17 mouse cellular contexts compared by ENCODE assay signal in genomic region chr8:13209770-13210169, GRCm38 (mm10). TPM values are rescaled to one million over a fixed set of nuclear protein-coding genes. Genes with fewer than 3 reads are reported as not detected.
DNase-seq lines count a peak whose midpoint lies in the region; ATAC-seq and TF ChIP-seq lines count a peak whose summit lies in the region.
"Had no signal": no experiment of that assay in that cellular context is flagged by ENCODE, and none has a peak within 500 bp of the region (broad histone marks: within the 10 kb centered on the region; RNA-seq: fewer than 3 reads in every experiment).

No protein-coding gene starts in this region.

- no peaks in the 10 kb centered on the region for H3K27me3 ChIP-seq in C2C12 (ENCODE audit: control insufficient read depth, insufficient read depth, insufficient read length)
- no peaks in the 10 kb centered on the region for H3K27me3 ChIP-seq in heart, embryonic 11.5 days (ENCODE audit: control insufficient read depth, insufficient read depth, low read length)
- no peaks in the 10 kb centered on the region for H3K27me3 ChIP-seq in liver, embryonic 14.5 days (ENCODE audit: control insufficient read depth, insufficient read depth, low read length)
- no peaks in the 10 kb centered on the region for H3K27me3 ChIP-seq in intestine, postnatal 0 days (replicated peaks; ENCODE audit: control insufficient read depth, insufficient read depth, low read length)
- H3K27me3 ChIP-seq: forebrain, embryonic 13.5 days; midbrain, embryonic 13.5 days; neural tube, embryonic 13.5 days had no signal

- WGBS in heart, embryonic 11.5 days (ENCODE audit: insufficient replicate concordance), result 44% methylated on average over 1 of the region's 1 CpGs
- 74% methylated on average over 1 of the region's 1 CpGs for WGBS in liver, embryonic 14.5 days (ENCODE audit: insufficient replicate concordance)
- 65% methylated on average over 1 of the region's 1 CpGs for WGBS in intestine, postnatal 0 days

- no peak for TF ChIP-seq EP300 in liver, embryonic 14.5 days (IDR thresholded peaks at IDR 0.05; ENCODE audit: low read depth)

- no peaks in the 10 kb centered on the region for H3K9me3 ChIP-seq in heart, embryonic 11.5 days (replicated peaks; ENCODE audit: control insufficient read depth, low read length)
- no peaks in the 10 kb centered on the region for H3K9me3 ChIP-seq in liver, embryonic 14.5 days (ENCODE audit: control insufficient read depth, low read length)
- no peaks in the 10 kb centered on the region for H3K9me3 ChIP-seq in intestine, postnatal 0 days (ENCODE audit: control insufficient read depth)
- H3K9me3 ChIP-seq: forebrain, embryonic 13.5 days; G1E; hindbrain, embryonic 12.5 days; limb, embryonic 10.5 days; midbrain, embryonic 13.5 days; neural tube, embryonic 13.5 days had no signal

- no peak for TF ChIP-seq CTCF in C2C12 (IDR thresholded peaks at IDR 0.05; ENCODE audit: control insufficient read depth, insufficient read depth, insufficient read length)
- no peak for TF ChIP-seq CTCF in liver, embryonic 14.5 days (IDR thresholded peaks at IDR 0.05; ENCODE audit: low read depth)
- no peak for TF ChIP-seq CTCF in intestine, postnatal 0 days (IDR thresholded peaks at IDR 0.05; ENCODE audit: low read depth)

- peak overlapping the region; percentile 22 for H3K4me2 ChIP-seq in heart, embryonic 11.5 days
- 0 out of 2 replicates have a peak overlapping the region, but pooled peaks have one; percentile 1 for H3K4me2 ChIP-seq in liver, embryonic 14.5 days (ENCODE audit: low read depth)
- H3K4me2 ChIP-seq in intestine, postnatal 0 days (replicated peaks; ENCODE audit: low read depth), result no peak overlapping the region
- H3K4me2 ChIP-seq: forebrain, embryonic 13.5 days; hindbrain, embryonic 12.5 days; midbrain, embryonic 13.5 days; neural tube, embryonic 13.5 days had no signal

- peak; percentile 22 for DNase-seq in A20 (ENCODE audit: low read depth, low spot score)
- DNase-seq in liver, embryonic 14.5 days (ENCODE audit: low read depth in 3 of 3, low spot score in 3 of 3), result no peak
- DNase-seq in left cerebral cortex, adult 11 months (ENCODE audit: low spot score), result no peak
- no peak for DNase-seq in right cerebral cortex, postnatal 4 days
- DNase-seq: kidney, adult 2 months; layer of hippocampus, adult 9-11 months; right cerebral cortex, postnatal 14 days had no signal

- peak overlapping the region; percentile 83 for H3K27ac ChIP-seq in heart, embryonic 11.5 days (ENCODE audit: low read depth, low read length)
- peak overlapping the region; percentile 2 for H3K27ac ChIP-seq in liver, embryonic 14.5 days
- H3K27ac ChIP-seq in intestine, postnatal 0 days (ENCODE audit: low read depth, low read length), result no peak overlapping the region
- H3K27ac ChIP-seq: forebrain, embryonic 13.5 days; hindbrain, embryonic 12.5 days; limb, embryonic 10.5 days; midbrain, embryonic 13.5 days; neural tube, embryonic 13.5 days had no signal

- peak overlapping the region; percentile 24 for H3ac ChIP-seq in C2C12 (ENCODE audit: control insufficient read depth, insufficient read length, low read depth)

- ATAC-seq in heart, embryonic 11.5 days (replicated peaks; ENCODE audit: insufficient number of reproducible peaks, low FRiP score, low TSS enrichment), result peak; percentile 62
- no peak for ATAC-seq in liver, embryonic 14.5 days (ENCODE audit: insufficient read depth)
- ATAC-seq in intestine, postnatal 0 days, result no peak
- ATAC-seq: forebrain, embryonic 13.5 days; midbrain, embryonic 13.5 days had no signal

- no peaks in the 10 kb centered on the region for H3K79me2 ChIP-seq in C2C12 (ENCODE audit: control insufficient read depth, insufficient read depth)

- no peaks in the 10 kb centered on the region for H3K79me3 ChIP-seq in C2C12 (ENCODE audit: low read depth)

- no peaks in the 10 kb centered on the region for H3K36me3 ChIP-seq in C2C12 (ENCODE audit: control insufficient read depth, insufficient read depth)
- no peaks in the 10 kb centered on the region for H3K36me3 ChIP-seq in heart, embryonic 11.5 days (ENCODE audit: control insufficient read depth, insufficient read depth, low read length)
- H3K36me3 ChIP-seq in liver, embryonic 14.5 days (replicated peaks; ENCODE audit: control insufficient read depth, insufficient read depth, low read depth), result no peaks in the 10 kb centered on the region
- H3K36me3 ChIP-seq in intestine, postnatal 0 days (ENCODE audit: control insufficient read depth, insufficient read depth), result no peaks in the 10 kb centered on the region
- H3K36me3 ChIP-seq: G1E; hindbrain, embryonic 12.5 days; limb, embryonic 10.5 days; midbrain, embryonic 13.5 days; neural tube, embryonic 13.5 days had no signal

- no peak overlapping the region for H3K4me3 ChIP-seq in C2C12 (ENCODE audit: insufficient read depth, poor library complexity, severe bottlenecking)
- no peak overlapping the region for H3K4me3 ChIP-seq in heart, embryonic 11.5 days (ENCODE audit: low read depth, low read length)
- no peak overlapping the region for H3K4me3 ChIP-seq in liver, embryonic 14.5 days (ENCODE audit: insufficient read depth in 1 of 2, low read depth in 2 of 2, low read length in 2 of 2)
- H3K4me3 ChIP-seq in intestine, postnatal 0 days (ENCODE audit: low read depth, low read length), result no peak overlapping the region
- H3K4me3 ChIP-seq: forebrain, embryonic 13.5 days; hindbrain, embryonic 12.5 days; limb, embryonic 10.5 days; midbrain, embryonic 13.5 days; neural tube, embryonic 13.5 days had no signal

- H3K9ac ChIP-seq in heart, embryonic 11.5 days (ENCODE audit: low read depth, low read length), result peak overlapping the region; percentile 1; the same call in 1 of the 2 replicates
- H3K9ac ChIP-seq in liver, embryonic 14.5 days (replicated peaks), result 0 out of 2 replicates have a peak overlapping the region, but pooled peaks have one; percentile 15
- no peak overlapping the region for H3K9ac ChIP-seq in intestine, postnatal 0 days (ENCODE audit: low read depth, low read length)
- H3K9ac ChIP-seq: forebrain, embryonic 13.5 days; hindbrain, embryonic 12.5 days; midbrain, embryonic 13.5 days; neural tube, embryonic 13.5 days had no signal

- peaks cover 33% of the 10 kb centered on the region for H3K4me1 ChIP-seq in heart, embryonic 11.5 days (ENCODE audit: control insufficient read depth, insufficient read depth, low read length)
- peaks cover 46 to 67% of the 10 kb centered on the region in 2 experiments for H3K4me1 ChIP-seq in liver, embryonic 14.5 days (replicated peaks; ENCODE audit: control insufficient read depth in 2 of 2, insufficient read depth in 2 of 2, low read length in 1 of 2)
- H3K4me1 ChIP-seq in intestine, postnatal 0 days (replicated peaks; ENCODE audit: control insufficient read depth, insufficient read depth, low read length), result peaks cover 5% of the 10 kb centered on the region; the same call in 1 of the 2 replicates

TF ChIP-seq in C2C12, 6 proteins besides CTCF, POLR2A, EP300 and RAD21:
- TF ChIP-seq MAX (IDR thresholded peaks at IDR 0.05) (no peak), FOSL1 (IDR thresholded peaks at IDR 0.05; ENCODE audit: insufficient read depth, low read length, poor library complexity, severe bottlenecking) (no peak), MYOG (IDR thresholded peaks at IDR 0.05; ENCODE audit: control insufficient read depth, extremely low read depth, insufficient read length) (no peak), MYOD1 (IDR thresholded peaks at IDR 0.05; ENCODE audit: control insufficient read depth, insufficient read length, low read depth) (no peak), USF1 (IDR thresholded peaks at IDR 0.05; ENCODE audit: low read depth) (no peak), CEBPB (IDR thresholded peaks at IDR 0.05; ENCODE audit: low read depth) (no peak)

RNA-seq across cellular contexts. Expression of gene Grtp1, which starts 9.3 kb away (rescaled TPM):
- polyA plus RNA-seq in C2C12 (2012; fragmentation: generic; extraction: Trizol), result 3.5 TPM
- polyA plus RNA-seq in heart, embryonic 11.5 days (2014; fragmentation: Nextera tagmentation; extraction: Ambion mirVana), result 28.2 and 30.6 TPM in 2 replicates
- 5.7 TPM in 2 replicates for polyA plus RNA-seq in liver, embryonic 14.5 days (2012; rRNA removed)
- 9.5 and 10.1 TPM in 2 replicates for polyA plus RNA-seq in liver, embryonic 14.5 days (2014; fragmentation: Nextera tagmentation; extraction: Ambion mirVana)
- polyA plus RNA-seq in intestine, postnatal 0 days (2015; fragmentation: Nextera tagmentation; extraction: Ambion mirVana), result 110 and 113 TPM in 2 replicates

RNA-seq across cellular contexts. Expression of gene Adprhl1, which starts 44.2 kb away (rescaled TPM):
- 0.04 TPM for polyA plus RNA-seq in C2C12 (2012; fragmentation: generic; extraction: Trizol)
- 132 and 142 TPM in 2 replicates for polyA plus RNA-seq in heart, embryonic 11.5 days (2014; fragmentation: Nextera tagmentation; extraction: Ambion mirVana)
- not detected in 2 replicates for polyA plus RNA-seq in liver, embryonic 14.5 days (2012; rRNA removed)
- not detected in 2 replicates for polyA plus RNA-seq in liver, embryonic 14.5 days (2014; fragmentation: Nextera tagmentation; extraction: Ambion mirVana)
- 0.48 TPM in 1 of 2 replicates, not detected in the other for polyA plus RNA-seq in intestine, postnatal 0 days (2015; fragmentation: Nextera tagmentation; extraction: Ambion mirVana)
- polyA plus RNA-seq: forebrain, embryonic 13.5 days; G1E; limb, embryonic 10.5 days; stomach, embryonic 14.5 days had no signal

RNA-seq across cellular contexts. Expression of gene Lamp1, which starts 50.8 kb away (rescaled TPM):
- 352 TPM for polyA plus RNA-seq in C2C12 (2012; fragmentation: generic; extraction: Trizol)
- polyA plus RNA-seq in heart, embryonic 11.5 days (2014; fragmentation: Nextera tagmentation; extraction: Ambion mirVana), result 334 and 393 TPM in 2 replicates
- polyA plus RNA-seq in liver, embryonic 14.5 days (2012; rRNA removed), result 112 and 137 TPM in 2 replicates
- 178 and 198 TPM in 2 replicates for polyA plus RNA-seq in liver, embryonic 14.5 days (2014; fragmentation: Nextera tagmentation; extraction: Ambion mirVana)
- 847 and 854 TPM in 2 replicates for polyA plus RNA-seq in intestine, postnatal 0 days (2015; fragmentation: Nextera tagmentation; extraction: Ambion mirVana)

Comparison
In these comparisons a context has a peak if more than half of its experiments do, and no peak if none do; other contexts are left out.
1. RNA of gene Adprhl1, which starts 44.2 kb away (polyA plus RNA-seq): 132 to 142 TPM in heart, embryonic 11.5 days; 0.48 TPM in intestine, postnatal 0 days, 0.04 TPM in C2C12 (single experiment) and not detected in liver, embryonic 14.5 days; every median in the first group is over 10 times any median in the second.